Mouse (Mus musculus) right cerebral cortex, postnatal 10 days (tissue): Measurements from ENCODE around the gene Tbx3.

Experiments
- DNase-seq, 2 experiments: peaks; one replicate each; pipeline ENCODE4 v3.0.0; 2021; ENCODE audit warnings: low spot score in 2 of 2

The Tbx3 gene

DNA sequence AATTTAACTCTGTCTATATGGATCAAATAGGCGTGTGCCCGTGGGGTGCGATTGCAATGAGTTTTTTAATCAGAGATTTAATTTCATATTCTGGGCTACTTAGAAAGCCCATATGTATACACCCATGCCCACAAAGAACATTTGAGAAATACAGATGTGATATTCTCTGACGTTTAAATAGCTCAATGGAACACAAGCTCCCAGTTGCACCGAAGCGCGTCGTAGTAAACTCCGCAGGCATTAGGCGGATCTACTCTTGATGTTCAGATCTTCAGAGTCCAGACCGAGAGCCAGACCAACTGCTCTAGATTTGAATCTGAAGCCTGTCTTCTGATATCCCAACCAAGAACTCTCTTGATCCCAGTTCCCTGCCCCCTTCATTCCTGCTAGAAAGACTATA lies 9.0 kb upstream of the Tbx3 start:
- no peak for DNase-seq

DNA sequence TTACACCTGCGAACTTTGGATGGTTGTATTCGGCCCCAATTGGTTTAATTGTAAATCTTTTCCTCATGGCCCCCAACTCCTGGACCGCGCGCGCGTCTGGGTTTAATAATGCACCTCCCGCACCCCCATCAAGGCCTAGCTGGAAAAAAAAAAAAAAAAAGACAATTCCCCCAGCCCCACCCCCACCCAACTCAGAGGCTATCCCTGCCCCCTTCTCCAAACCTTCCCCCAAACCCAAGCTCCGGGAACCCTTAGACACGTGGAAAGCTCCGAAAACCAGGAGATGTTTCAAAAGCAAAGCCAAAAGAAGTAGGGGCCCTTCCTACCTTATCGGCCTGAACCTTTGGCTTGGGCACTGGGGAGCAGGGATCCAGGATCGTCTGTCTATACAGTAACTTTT lies 8.1 kb upstream of the Tbx3 start:
- no peak for DNase-seq

DNA sequence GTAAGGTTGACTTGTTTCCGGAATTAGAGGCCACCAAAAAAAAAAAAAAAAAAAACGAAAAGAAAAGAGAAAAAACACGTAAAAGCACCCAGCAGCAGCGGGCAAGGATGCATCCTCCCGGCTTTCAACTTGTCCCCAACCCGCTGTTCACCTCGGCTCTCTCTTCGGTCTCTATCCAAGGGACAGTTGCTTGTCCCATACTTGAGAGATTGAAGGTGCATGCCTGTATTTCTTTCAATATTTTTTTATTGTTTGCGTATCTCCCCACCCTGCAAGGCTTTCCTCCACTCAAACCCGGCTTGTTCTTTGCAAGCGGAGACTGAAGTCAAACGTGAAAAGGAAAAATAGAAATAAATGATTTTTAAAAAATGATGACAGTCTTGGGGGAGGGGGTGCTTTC lies 7.7 kb upstream of the Tbx3 start:
- no peak for DNase-seq

DNA sequence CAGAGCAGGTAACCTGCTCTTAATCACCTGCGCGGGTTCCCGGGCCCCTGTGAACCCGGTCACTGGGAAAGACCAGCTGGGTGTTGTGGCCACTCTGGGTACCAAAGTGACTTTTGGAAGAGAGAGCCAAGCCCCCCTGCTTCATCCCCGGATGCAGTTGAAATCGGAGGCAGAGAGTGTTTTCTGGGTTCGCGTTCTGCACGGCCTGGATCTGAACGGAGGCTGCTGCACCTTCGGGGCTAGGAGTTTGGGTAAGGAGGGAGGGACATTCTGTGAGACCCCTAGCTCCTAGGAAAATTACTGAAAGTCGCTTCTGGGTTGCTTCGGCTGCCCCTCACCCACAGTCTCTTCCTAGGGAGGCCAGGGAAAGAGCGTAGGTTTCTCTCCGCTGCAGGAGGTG lies 7.2 kb upstream of the Tbx3 start:
- no peak for DNase-seq

DNA sequence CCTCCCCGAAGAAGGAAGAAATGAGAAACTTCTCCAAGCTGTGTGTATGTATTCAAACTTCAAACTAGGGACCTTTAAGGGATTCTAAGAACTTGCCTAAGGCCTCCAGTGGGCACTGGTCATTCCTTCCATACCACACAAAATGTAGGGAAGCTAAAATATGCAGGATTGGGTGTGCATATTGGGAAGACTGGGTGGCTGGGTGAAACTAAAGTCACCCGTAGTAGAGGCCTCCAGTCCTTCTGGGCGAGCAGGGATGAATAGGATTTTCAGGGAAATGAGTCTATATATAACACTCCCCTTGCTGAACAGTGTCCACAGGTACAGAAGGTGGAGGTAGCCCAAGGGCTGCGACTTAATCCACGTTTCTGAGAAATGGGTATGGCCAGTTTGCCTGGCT lies 6.7 kb upstream of the Tbx3 start:
- no peak for DNase-seq

DNA sequence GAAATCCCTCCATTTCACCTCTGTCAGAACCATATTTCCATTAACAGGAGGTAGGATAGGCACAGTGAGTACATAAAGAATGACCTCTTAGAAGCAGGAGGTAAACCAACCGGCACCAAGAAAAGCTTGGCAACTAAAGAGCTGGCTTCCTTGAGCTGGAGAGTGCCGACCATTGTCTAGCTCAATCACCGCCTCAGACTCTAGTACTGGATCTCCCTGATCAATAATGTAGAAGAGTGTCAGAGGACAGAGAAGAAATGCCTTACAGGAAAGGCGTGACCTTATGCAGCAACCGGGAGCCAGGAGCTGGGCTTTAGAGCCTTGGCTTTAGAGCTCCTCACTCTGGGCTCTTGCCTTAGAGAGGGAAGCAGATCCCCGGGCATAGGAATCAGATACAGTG lies 4.7 kb upstream of the Tbx3 start:
- DNase-seq, result no peak

DNA sequence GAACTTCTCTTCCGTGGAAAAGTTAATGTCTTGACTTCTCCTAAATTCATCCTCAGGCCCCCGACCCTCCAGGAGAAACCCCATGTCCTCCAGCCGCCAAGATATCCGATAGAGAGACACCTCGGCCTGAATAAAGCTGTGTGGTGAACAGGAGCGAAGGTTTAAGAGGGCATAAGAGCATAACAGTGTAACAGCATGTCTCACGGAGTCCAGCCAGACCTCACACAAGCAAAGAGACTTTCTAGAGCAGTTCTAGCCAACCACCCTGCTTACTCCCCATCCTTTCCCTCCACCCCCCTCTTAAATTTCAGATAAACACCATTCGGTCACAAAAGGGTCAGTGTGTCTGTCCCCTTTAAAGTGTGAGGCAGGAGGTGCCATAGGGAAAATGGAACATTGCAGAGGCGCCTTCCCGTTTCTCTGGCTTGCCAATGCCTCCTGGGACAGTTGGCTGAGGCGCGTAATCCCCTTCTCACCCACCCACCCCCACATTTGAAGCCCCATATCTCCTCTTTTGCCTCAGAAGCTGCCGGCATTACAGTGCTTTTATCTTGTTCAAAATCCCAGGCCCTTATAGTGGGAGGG lies 3.0 kb upstream of the Tbx3 start:
- DNase-seq, result no peak

DNA sequence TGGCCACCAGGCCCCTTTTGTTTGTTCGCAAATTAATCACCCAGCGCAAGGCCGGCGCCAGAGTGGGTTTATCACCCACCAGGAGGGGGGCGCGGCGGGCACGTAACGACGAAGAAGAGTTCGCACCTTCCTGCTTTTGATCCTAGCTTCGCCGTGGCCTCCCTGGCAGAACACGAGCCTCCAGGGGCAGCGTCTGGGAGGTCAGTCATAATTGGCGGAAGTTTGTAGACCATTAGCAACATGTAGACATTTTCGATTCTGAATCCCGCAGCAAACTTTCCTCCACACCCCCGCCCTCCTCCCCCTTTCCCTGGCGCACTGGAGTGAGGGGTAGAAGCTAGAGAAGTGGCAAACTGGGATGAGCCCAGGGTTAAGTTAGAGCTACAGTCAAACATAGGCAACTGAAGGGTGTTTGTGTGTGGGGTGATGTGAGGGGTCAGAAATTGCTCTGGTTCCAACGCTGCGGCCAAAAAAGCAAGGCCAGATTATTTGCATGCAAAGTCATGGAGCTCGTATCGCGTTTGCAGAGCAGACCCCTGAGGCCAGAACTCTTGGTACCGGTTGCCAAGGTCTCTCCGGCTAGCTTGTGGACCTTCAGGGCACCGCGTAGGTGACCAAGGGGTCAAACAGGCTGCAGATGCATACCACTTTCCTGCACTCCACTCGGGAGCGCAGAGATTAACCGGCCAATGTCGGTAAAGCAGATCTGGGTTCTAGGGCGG lies 2.1 kb upstream of the Tbx3 start:
- DNase-seq, result no peak

DNA sequence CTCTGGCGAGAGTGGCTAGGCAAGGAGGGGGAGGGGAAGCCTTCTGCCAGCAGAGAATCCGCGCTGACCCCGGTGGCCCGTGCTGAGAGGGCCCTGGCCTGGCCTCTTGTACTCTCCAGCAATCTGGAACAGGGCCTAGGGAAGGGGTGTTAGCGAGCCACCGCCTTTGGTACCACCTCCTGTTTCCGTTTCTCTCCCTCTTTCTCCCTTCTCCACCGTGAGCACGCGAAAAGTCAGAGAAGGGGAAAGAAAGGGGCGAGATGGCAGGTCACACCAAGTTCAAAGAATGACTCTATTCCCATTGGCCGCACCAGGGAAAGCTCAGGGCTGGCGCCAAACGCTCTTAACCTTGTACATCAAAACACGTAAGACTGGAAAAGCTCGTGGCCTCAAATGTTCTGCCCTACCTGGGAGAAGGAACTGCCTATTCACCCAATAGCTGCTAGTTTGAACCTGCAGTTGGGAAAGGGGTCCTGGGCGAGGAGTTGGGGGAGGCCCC lies 1.5 kb upstream of the Tbx3 start:
- DNase-seq, result no peak

DNA sequence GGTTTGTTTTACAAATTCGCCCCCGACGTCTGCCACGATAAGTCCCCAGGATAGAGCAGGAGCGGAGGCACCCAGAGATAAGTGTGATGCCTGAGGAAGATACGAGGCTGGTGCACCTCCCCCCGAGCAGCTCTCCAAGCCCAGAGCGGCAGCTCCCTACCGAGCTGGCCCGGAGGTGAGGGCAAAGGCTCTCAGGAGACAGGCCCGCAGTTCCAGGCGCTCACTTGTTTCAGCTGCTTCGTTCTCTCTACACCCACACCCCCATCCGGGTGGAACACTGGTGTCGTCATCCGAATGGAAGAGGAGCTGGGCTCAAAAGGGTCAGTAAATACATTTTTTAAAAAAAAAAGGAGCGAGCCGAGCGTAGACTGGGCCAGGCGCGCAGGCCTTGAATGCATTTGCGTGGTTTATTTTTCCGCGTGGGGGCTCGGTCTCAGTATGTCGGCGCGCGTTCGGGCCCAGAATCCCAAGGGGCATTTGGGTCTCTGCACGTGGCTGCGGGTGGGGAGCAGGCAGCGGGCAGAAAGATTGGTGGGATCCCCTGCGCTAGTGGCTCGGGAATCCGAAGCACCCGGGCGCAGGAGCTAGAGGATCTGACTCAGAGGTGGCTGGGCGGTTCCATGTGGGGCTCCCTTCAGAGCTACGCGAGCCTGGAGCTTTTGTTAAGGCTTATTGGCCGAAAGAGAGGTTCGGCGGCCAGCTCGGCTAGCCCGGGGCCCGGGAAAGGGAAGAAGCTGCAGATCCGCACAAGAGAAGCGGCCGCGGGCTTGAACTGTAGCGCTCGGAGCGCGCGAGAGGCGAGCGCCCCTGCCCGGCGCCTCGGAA lies 516 bp upstream of the Tbx3 start:
- DNase-seq, result no peak

DNA sequence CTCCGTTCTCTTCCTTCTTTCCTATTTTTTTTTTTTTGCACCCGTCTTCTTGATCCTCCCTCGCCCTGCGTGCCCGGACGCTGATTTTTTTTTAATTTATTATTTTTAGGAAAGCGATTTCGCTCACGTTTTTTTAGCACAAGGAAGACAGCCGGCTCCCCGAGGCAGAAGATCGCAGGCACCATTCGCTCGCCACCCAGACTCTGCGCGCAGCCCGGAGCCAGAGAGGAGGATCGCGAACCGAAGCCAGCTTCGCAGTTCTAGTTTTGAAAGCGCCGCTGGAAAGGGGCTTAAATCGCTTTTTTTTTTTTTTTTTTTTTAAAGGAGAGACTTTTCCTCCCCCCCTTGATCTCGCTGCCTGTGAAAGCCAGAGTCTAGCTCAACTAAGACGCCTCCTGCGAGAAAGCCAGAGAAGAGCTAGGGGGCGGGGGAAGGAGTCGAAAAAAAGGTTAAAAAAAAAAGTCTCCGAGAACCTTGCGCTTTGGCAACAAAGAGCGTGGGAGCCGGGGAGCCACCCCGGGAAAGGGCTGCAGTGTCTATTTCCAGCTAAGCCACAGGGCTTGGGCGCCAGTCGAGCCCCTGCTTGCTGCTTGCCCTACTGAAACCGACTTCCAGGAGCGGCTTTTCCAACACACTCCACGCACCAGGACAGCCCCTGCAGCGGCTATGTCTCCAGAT lies 794 bp downstream of the Tbx3 start:
- no peak for DNase-seq

DNA sequence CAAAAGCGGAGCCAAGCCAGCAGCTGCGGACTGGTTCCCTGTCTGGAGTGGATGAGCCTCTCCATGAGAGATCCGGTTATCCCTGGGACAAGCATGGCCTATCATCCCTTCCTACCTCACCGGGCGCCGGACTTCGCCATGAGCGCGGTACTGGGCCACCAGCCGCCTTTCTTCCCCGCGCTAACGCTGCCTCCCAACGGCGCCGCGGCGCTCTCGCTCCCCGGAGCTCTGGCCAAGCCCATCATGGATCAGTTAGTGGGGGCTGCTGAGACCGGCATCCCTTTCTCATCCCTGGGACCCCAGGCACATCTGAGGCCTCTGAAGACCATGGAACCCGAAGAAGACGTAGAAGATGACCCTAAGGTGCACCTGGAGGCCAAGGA lies 1.5 kb downstream of the Tbx3 start:
- no peak for DNase-seq

DNA sequence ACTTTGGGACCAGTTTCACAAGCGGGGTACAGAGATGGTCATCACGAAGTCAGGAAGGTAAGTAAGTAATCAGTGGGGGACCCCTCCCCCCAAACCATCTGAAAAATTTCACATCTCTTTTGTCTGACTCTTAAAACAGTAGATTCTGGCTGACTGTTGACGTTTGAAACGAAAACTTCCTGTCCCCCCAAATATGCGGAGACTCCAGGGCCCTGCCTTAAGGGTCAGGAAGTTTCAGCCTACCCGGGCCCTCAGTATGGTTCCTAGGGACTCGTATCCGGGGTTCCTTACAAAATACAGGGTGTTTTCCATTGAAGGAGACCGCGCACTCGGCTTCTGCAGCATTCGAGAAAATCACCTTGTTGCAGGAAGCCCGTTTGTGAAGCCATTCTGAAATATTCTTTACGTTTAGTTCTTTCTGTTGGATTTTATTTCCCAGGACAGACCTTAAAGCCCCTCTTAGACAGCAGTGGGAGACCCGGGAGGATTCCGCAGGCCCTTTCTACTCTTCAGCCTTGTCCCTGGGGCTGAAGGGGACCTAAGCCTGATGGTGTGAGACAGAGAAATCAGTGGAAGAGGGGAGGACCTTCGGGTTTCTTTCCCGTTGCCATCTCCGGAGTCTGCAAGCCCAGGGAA lies 2.0 kb downstream of the Tbx3 start:
- DNase-seq, result no peak

DNA sequence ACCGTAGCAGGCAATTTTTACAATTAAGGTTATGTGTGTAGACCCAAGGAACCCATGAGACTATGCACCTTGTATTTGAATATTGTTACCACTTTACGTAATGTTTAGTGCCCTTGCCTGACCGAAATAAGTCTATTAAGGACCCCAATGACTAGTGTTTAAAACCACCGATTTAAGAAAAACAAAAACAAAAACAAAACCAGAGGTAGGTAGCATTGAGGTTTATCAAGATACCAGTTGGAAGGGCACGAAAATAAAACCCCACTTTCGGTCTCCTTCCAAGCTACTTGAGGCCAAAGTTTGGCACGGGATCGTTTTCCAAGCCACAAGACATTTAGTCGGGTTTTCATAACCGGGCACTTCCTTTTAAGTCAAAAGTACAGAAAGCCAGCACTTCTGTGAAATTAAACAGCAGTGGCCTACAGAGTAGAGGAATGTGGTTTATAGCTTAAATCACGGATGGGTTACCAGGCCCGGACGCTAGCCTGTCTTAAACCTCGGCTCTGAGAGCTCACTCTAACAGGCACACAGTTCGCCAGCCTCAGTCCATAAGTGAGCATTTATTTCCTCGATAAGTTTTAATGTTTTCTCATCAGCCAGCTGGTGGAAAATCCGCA lies 2.6 kb downstream of the Tbx3 start:
- DNase-seq, result no peak

DNA sequence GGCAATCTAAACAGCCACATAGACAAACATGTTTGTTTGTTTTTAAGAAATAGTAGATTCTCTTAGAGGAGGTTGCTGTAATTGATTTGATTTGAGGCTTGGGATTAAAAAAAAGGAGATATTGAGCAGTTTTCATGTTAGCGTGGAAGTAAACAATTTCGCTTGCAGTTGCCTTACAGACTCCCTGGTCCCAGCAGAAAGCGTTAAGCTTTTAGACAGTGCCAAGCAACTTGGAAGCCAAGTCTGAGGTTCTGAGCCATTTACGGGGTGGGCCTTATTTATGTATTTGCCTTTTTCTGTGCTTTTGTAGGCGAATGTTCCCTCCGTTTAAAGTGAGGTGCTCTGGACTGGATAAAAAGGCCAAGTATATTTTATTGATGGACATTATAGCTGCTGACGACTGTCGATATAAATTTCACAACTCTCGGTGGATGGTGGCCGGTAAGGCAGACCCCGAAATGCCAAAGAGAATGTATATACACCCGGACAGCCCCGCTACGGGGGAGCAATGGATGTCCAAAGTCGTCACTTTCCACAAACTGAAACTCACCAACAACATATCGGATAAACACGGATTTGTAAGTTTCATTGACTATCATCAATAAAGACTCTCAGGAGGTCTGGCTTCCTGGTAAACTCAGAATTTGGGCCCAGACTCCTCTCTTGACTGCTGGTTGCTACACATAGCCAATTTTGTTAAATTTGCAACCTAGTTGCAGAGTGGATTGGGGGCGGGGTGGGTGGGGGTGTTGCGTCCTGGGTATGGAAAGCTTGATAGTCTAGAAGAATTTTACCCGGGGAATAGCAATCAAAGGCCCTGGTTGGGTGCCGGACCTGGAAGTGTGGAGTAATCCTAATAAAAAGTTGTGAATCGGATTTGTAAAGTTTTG lies 3.5 kb downstream of the Tbx3 start:
- DNase-seq, result no peak

DNA sequence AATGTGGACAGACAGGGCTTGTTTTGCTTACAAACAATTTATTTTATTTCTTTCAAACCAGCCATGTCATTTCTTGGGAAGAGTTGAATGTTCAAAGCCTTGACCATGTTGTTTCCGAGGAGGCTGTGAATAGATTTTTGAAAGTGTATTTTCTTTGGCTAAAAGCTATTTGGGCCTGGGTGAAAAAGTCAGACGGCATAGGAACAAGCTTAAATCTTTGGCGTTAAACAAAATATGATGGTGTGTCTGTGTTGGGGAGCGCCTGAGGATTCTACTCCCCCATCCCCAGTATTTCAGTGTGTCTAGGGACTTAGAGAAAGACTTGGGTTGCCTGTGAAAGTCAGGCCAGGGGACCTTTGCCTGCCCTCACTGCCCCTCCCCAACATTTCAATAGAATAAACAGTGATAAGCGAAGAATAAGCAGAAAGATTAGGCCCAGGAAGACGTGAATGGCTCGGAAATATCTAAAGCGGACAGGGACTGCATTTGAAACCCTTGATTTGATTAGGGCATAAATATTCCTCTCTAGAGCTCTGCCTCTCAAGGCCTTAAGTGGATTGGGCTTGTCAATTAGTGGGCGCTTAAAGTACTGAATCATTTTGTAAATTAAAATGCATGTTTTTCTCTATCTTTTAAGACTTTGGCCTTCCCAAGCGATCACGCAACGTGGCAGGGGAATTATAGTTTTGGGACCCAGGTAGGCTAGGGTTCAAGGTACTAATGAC lies 4.3 kb downstream of the Tbx3 start:
- no peak for DNase-seq

DNA sequence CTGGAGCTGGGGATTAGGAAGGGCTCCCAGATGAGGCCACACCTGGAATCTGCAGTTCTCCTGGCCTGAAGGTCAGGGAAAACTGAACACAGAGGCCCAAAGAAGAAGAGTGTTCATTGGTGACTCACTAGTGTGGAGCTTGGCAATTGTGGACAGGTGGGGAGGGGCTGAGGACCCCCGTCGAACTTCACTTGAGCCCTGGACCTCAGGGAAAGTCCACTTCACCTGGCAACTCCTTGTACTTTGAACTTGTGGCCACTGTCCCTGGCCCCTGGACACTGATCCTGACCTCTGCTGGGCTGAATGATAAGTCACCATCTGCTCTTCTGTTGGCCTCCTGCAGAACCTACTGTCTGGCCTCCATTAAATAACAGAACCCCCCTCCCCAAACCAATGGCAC lies 5.8 kb downstream of the Tbx3 start:
- no peak for DNase-seq

DNA sequence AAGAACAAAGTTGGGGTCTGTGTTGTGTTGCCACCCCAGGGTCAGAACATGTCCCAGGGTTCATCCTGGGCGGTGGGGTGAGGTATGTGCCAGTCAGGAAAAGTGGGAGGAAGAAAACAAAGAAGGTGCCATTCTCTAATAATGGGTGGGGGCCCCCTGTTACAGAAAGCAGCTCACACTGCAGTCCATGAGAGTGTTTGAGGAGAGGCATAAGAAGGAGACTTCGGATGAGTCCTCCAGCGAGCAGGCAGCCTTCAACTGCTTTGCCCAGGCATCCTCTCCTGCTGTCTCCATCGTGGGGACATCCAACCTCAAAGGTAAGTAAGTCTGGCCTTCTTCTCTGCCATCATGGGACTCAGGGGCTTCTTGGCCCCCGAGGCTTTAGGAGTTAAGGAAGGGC lies 8.0 kb downstream of the Tbx3 start:
- no peak for DNase-seq

DNA sequence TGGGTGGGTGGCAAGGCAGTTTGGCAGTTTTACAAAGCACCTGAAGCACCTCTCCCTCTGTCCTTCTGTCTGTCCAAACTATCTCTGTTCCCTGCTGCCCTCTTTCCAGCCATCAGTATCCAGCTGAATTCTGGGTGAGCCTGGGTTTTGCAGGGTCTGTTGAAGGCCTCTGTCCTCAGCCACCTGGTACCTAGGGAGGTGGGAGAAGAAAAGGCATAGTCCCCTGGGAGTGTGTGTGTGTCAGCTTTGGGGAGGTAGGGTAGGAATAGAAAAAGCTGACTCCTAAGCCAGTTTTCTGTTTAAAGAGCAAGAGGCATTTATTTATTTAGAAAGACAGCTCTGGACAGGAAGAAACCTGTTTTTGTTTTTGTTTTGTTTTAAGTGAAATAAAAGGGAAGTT lies 8.6 kb downstream of the Tbx3 start:
- no peak for DNase-seq
